In the genomic region with DNA sequence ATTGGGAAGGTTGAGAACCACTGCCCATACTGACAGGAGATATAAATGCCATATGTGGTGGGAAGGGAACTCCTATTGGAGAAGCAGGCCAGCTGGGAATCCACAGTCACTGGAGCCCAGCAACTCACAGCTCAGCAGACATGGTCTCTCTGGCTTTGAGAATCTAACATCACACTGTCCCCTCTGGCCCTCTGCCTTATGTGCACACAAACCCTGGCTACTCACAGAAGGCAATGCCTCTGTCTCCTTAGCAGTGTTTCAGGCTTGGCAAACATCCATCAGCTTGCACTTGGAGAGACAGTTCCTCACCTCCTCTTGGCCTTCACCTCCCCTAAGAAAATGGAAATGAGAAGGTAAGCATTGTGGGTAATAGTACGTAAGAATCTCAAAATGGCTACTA, we compare ENCODE assay signal across 27 mouse cellular contexts.
DNase-seq lines count a peak whose midpoint lies in the region; ATAC-seq and TF ChIP-seq lines count a peak whose summit lies in the region.
"Had no signal": no experiment of that assay in that cellular context is flagged by ENCODE, and none has a peak within 500 bp of the region (broad histone marks: within the 10 kb centered on the region; RNA-seq: fewer than 3 reads in every experiment).

No protein-coding gene starts in this region.

- DNase-seq in adrenal gland, postnatal 10 days, result peak; percentile 16
- DNase-seq in adrenal gland, postnatal 4 days (ENCODE audit: low spot score in 2 of 2), result no peak
- peak; percentile 78 for DNase-seq in heart, adult 11 months
- no peak for DNase-seq in heart, adult 9 months (ENCODE audit: low spot score in 2 of 2)
- peak; percentile 25 for DNase-seq in lung, embryonic 14.5 days
- no peak for DNase-seq in lung, adult 18-20 months
- DNase-seq in brain, embryonic 14.5 days (ENCODE audit: low read depth), result peak; percentile 29
- DNase-seq: adrenal gland, adult 8-10 months; adrenal gland, postnatal 25 days; B cell, adult 2 months; cerebellum, adult 11 months; cerebellum, adult 18-20 months; cerebellum, adult 8-10 months; cerebellum, adult 9-11 months; cerebellum, postnatal 36 days; embryo, embryonic 11 days had no signal

- H3K4me1 ChIP-seq in lung, embryonic 14.5 days (ENCODE audit: insufficient read depth), result no peaks in the 10 kb centered on the region
- H3K4me1 ChIP-seq: forebrain, embryonic 10.5 days; forebrain, embryonic 12.5 days had no signal

- H3K9ac ChIP-seq in lung, embryonic 14.5 days, result no peak overlapping the region
- H3K9ac ChIP-seq: embryonic facial prominence, embryonic 13.5 days; embryonic facial prominence, embryonic 15.5 days; forebrain, embryonic 12.5 days had no signal

- H3K36me3 ChIP-seq in lung, embryonic 14.5 days (ENCODE audit: insufficient read depth), result no peaks in the 10 kb centered on the region
- H3K36me3 ChIP-seq: embryonic facial prominence, embryonic 13.5 days; embryonic facial prominence, embryonic 15.5 days; forebrain, embryonic 10.5 days; forebrain, embryonic 12.5 days; G1E had no signal

- 98% methylated on average over 1 of the region's 1 CpGs for WGBS in lung, embryonic 14.5 days

- no peak for TF ChIP-seq CTCF in lung, embryonic 14.5 days (IDR thresholded peaks at IDR 0.05; ENCODE audit: low read depth)
- no peak for TF ChIP-seq CTCF in brain, embryonic 14.5 days (IDR thresholded peaks at IDR 0.05; ENCODE audit: borderline replicate concordance, extremely low read depth, insufficient read depth, insufficient read length)

- H3K27ac ChIP-seq in lung, embryonic 14.5 days (ENCODE audit: low read depth), result no peak overlapping the region
- H3K27ac ChIP-seq: embryonic facial prominence, embryonic 13.5 days; embryonic facial prominence, embryonic 15.5 days; forebrain, embryonic 10.5 days; forebrain, embryonic 12.5 days had no signal

- no peak for TF ChIP-seq POLR2A in brain, embryonic 14.5 days (IDR thresholded peaks at IDR 0.05; ENCODE audit: borderline replicate concordance, extremely low read depth, insufficient read depth, insufficient read length, poor library complexity, severe bottlenecking)

- no peaks in the 10 kb centered on the region for H3K9me3 ChIP-seq in lung, embryonic 14.5 days (ENCODE audit: low read depth, low read length)
- H3K9me3 ChIP-seq: embryonic facial prominence, embryonic 13.5 days; embryonic facial prominence, embryonic 15.5 days; forebrain, embryonic 10.5 days had no signal

- H3K27me3 ChIP-seq in lung, embryonic 14.5 days (ENCODE audit: insufficient read depth, low read length), result 0 out of 2 replicates have a peak, but pooled peaks cover 3% of the 10 kb centered on the region
- H3K27me3 ChIP-seq: embryonic facial prominence, embryonic 13.5 days; embryonic facial prominence, embryonic 15.5 days; Patski had no signal

- H3K4me2 ChIP-seq in lung, embryonic 14.5 days, result no peak overlapping the region
- H3K4me2 ChIP-seq: embryonic facial prominence, embryonic 13.5 days; embryonic facial prominence, embryonic 15.5 days; forebrain, embryonic 12.5 days had no signal

- ATAC-seq in lung, embryonic 14.5 days (ENCODE audit: insufficient read depth), result no peak
- ATAC-seq: activated CD4-positive, CD25-positive, alpha-beta regulatory T cell, adult 4 months; CD4-positive, CD25-positive, alpha-beta regulatory T cell, adult 4 months; forebrain, embryonic 14.5 days; forebrain, embryonic 16.5 days; Patski had no signal

- H3K4me3 ChIP-seq in lung, embryonic 14.5 days (ENCODE audit: low read depth, low read length), result no peak overlapping the region
- H3K4me3 ChIP-seq: embryonic facial prominence, embryonic 13.5 days; embryonic facial prominence, embryonic 15.5 days; erythroblast, embryonic 14.5 days; forebrain, embryonic 10.5 days; forebrain, embryonic 12.5 days had no signal

Comparison
In these comparisons a context has a peak if more than half of its experiments do, and no peak if none do; other contexts are left out.
1. DNase-seq: peak in adrenal gland, postnatal 10 days (single experiment), heart, adult 11 months (single experiment), lung, embryonic 14.5 days (single experiment) and brain, embryonic 14.5 days (single experiment); none in adrenal gland, postnatal 4 days (0 of 2), heart, adult 9 months (0 of 2) and lung, adult 18-20 months (0 of 2).